Mouse (Mus musculus) ES-E14 (cell line): ENCODE results near the gene Tmem72.

Experiments
- CHD2 ChIP-seq: IDR thresholded peaks from 2 replicates; pipeline ENCODE4 v1.6.1; 2014; ENCODE audit warnings: mild to moderate bottlenecking, low read depth, low read length, inconsistent platforms
- MAFK ChIP-seq: IDR thresholded peaks from 2 replicates; pipeline ENCODE4 v1.6.1; 2014; ENCODE audit warnings: mild to moderate bottlenecking, low read depth, low read length, inconsistent platforms; ENCODE audit not compliant: insufficient read depth
- ZC3H11A ChIP-seq: IDR thresholded peaks from 2 replicates; pipeline ENCODE4 v1.6.1; 2012; ENCODE audit warnings: low read depth, mild to moderate bottlenecking, inconsistent platforms, low read length, borderline replicate concordance

GRCm38 (mm10) chr6:116666085-116666750, 50.5 kb downstream of the Tmem72 start:
- TF ChIP-seq ZC3H11A, result no peak
- no peak for TF ChIP-seq MAFK
- TF ChIP-seq CHD2, result no peak
